Mouse (Mus musculus) c-Kit-positive CD71-positive TER-119-negative erythroid progenitor cells, embryonic 14.5 days (primary cell): Measurements from ENCODE around the gene Arhgap10.
"Not testable (repeated sequence)": the region's sequence is repeated elsewhere in the genome, so short reads cannot be mapped to it uniquely, and the experiment has no call there.

Experiments
- DNase-seq: peaks from one replicate; pipeline ENCODE4 v3.0.0-alpha.2; 2013; ENCODE audit warnings: low read depth

Arhgap10 gene

GRCm38 (mm10) chr8:77343335-77343734 lies 174.4 kb downstream of the Arhgap10 start:
- no peak for DNase-seq

GRCm38 (mm10) chr8:77342144-77342543 lies 175.6 kb downstream of the Arhgap10 start:
- no peak for DNase-seq

GRCm38 (mm10) chr8:77341329-77341728 lies 176.4 kb downstream of the Arhgap10 start:
- no peak for DNase-seq

- no peak for DNase-seq
These were observed 177.6 kb downstream of the Arhgap10 start for GRCm38 (mm10) chr8:77340046-77340747.

- DNase-seq, result no peak
These were observed 180.5 kb downstream of the Arhgap10 start for GRCm38 (mm10) chr8:77337272-77337671.

GRCm38 (mm10) chr8:77331180-77331579 lies 186.6 kb downstream of the Arhgap10 start:
- no peak for DNase-seq

- no peak for DNase-seq
These were observed 187.4 kb downstream of the Arhgap10 start for GRCm38 (mm10) chr8:77330304-77330703.

GRCm38 (mm10) chr8:77329783-77330182 lies 188.0 kb downstream of the Arhgap10 start:
- no peak for DNase-seq

GRCm38 (mm10) chr8:77328473-77328872 lies 189.3 kb downstream of the Arhgap10 start:
- no peak for DNase-seq

- DNase-seq, result no peak
These were observed 190.4 kb downstream of the Arhgap10 start for GRCm38 (mm10) chr8:77327326-77327725.

- not testable (repeated sequence) for DNase-seq
These were observed 195.0 kb downstream of the Arhgap10 start for GRCm38 (mm10) chr8:77322727-77323126.

GRCm38 (mm10) chr8:77321901-77322300 lies 195.9 kb downstream of the Arhgap10 start:
- DNase-seq, result no peak

- no peak for DNase-seq
These were observed 199.2 kb downstream of the Arhgap10 start for GRCm38 (mm10) chr8:77318590-77318989.

- no peak for DNase-seq
These were observed 200.0 kb downstream of the Arhgap10 start for GRCm38 (mm10) chr8:77317771-77318170.

GRCm38 (mm10) chr8:77313003-77313402 lies 204.8 kb downstream of the Arhgap10 start:
- no peak for DNase-seq

GRCm38 (mm10) chr8:77311762-77312161 lies 206.0 kb downstream of the Arhgap10 start:
- DNase-seq, result no peak

- DNase-seq, result no peak
These were observed 207.2 kb downstream of the Arhgap10 start for GRCm38 (mm10) chr8:77310541-77310940.

- DNase-seq, result no peak
These were observed 207.7 kb downstream of the Arhgap10 start for GRCm38 (mm10) chr8:77310026-77310425.

GRCm38 (mm10) chr8:77294599-77294998 lies 223.2 kb downstream of the Arhgap10 start:
- no peak for DNase-seq

GRCm38 (mm10) chr8:77292649-77293048 lies 225.1 kb downstream of the Arhgap10 start:
- DNase-seq, result no peak

GRCm38 (mm10) chr8:77292120-77292519 lies 225.6 kb downstream of the Arhgap10 start:
- no peak for DNase-seq

GRCm38 (mm10) chr8:77288492-77288891 lies 229.3 kb downstream of the Arhgap10 start:
- DNase-seq, result no peak

- no peak for DNase-seq
These were observed 229.7 kb downstream of the Arhgap10 start for GRCm38 (mm10) chr8:77288065-77288464.

- no peak for DNase-seq
These were observed 233.3 kb downstream of the Arhgap10 start for GRCm38 (mm10) chr8:77284473-77284872.
